Mouse (Mus musculus): ENCODE data around the gene Tgm5. TPM values are rescaled to one million over a fixed set of nuclear protein-coding genes. Genes with fewer than 3 reads are reported as not detected.
"Not testable (repeated sequence)": the region's sequence is repeated elsewhere in the genome, so short reads cannot be mapped to it uniquely, and the experiment has no call there.

The Tgm5 gene
- polyA plus RNA-seq, 1 experiment, result 1.1 TPM

DNA sequence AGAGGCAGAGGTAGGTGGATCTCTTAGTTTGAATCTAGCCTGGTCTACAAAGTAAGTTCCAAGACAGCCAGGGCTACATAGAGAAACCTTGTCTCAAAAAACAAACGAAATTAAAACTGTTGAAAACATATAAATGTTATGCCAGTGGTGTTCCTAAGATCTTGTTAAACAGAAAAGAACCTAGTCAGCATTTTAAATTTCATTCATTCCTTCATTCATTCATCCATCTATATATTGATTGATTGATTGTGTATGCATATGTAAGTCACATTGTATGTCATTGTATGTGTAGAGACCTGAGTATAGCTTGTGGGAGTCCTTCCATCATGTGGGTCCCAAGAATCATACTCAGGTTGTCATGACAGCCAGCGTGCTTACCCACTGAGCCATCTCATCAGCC, 70.1 kb downstream of the Tgm5 start:
- no peak for TF ChIP-seq POLR2A (IDR thresholded peaks at IDR 0.05; ENCODE audit: borderline replicate concordance, extremely low read depth, low read depth, low read length)
- TF ChIP-seq CTCF (IDR thresholded peaks at IDR 0.05; ENCODE audit: insufficient read depth, low read length), result no peak
- no peak overlapping the region for H3K4me3 ChIP-seq (replicated peaks; ENCODE audit: extremely low read depth, low read depth, low read length)
- DNase-seq, result no peak
- H3K4me1 ChIP-seq (ENCODE audit: control insufficient read depth, insufficient read depth, low read length), result no peaks in the 10 kb centered on the region
- WGBS, result 75% methylated on average over 2 of the region's 2 CpGs

DNA sequence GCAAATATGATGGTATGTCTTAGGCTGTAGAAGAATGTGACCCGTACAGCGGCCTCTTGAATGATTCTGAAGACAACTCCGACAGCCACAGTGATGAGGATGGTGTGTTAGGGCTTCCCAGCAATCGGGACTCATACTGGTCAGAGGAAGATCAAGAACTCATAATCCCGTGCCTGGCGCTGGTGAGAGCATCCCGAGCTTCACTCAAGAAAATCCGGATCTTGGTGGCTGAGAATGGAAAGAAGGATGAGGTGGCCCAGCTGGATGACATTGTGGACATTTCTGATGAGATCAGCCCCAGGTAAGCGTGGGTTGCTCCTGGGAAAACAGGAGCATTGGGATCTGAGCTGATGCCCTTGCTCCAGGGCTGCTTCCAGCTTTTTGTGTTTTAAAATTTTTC, 73.0 kb downstream of the Tgm5 start:
- Histone ChIP-seq H3K4me3 (replicated peaks; ENCODE audit: extremely low read depth, low read depth, low read length) (no peak overlapping the region), H3K4me1 (ENCODE audit: control insufficient read depth, insufficient read depth, low read length) (peaks cover 5% of the 10 kb centered on the region)
- no peak for DNase-seq
- TF ChIP-seq CTCF (IDR thresholded peaks at IDR 0.05; ENCODE audit: insufficient read depth, low read length), result no peak
- WGBS, result 90% methylated on average over 9 of the region's 9 CpGs

DNA sequence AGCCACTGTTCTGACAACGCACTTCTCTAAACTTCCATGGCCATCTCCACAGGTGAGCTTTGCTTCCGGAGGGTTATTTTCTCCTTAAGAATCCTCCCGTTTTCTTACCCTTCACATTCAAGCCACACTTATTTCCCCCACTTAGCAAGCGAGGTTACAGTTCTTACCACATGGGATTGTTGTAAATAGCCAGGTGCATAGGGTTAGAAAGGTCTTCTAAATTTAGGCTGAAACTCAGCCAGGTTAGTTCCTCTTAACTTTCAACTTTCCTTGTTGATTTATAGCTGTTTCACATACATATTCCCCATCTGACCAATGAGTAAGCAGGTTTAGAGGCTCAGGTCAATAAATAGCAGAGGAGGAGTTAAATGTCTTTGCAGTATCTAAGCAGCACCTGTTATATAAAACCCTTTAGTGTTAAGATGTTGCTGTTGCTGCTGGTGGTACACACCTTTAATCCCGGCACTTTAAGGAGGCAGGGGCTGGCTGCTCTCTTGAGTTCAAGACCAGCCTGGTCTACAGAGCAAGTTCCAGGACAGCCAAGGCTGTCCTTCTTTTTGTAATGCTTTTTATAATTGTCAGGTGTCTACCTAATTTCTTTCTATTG, 76.5 kb downstream of the Tgm5 start:
- DNase-seq, result no peak
- H3K4me3 ChIP-seq (replicated peaks; ENCODE audit: extremely low read depth, low read depth, low read length), result peak overlapping the region; percentile 90
- TF ChIP-seq POLR2A (IDR thresholded peaks at IDR 0.05; ENCODE audit: borderline replicate concordance, extremely low read depth, low read depth, low read length) (no peak), CTCF (IDR thresholded peaks at IDR 0.05; ENCODE audit: insufficient read depth, low read length) (no peak)
- WGBS, result 18% methylated on average over 5 of the region's 5 CpGs
- peaks cover 5% of the 10 kb centered on the region for H3K4me1 ChIP-seq (ENCODE audit: control insufficient read depth, insufficient read depth, low read length)

DNA sequence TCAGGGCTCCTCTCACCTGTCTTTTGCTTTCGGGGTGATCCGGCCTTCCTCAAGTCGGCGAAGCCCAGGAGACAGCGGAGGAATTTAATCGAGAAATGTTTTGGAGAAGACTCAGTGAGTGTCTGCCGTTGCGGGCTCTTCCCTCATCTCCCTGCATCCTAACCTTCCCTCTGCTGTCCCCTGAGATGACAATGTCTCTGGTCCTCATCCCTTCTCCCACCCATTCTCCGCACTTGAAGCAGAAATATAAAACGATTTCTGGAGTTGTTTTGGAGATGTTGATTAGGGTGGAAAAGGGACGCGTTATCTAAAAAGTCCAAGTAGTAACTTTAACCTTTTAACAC, 77.0 kb downstream of the Tgm5 start:
- TF ChIP-seq POLR2A (IDR thresholded peaks at IDR 0.05; ENCODE audit: borderline replicate concordance, extremely low read depth, low read depth, low read length), result no peak
- TF ChIP-seq CTCF (IDR thresholded peaks at IDR 0.05; ENCODE audit: insufficient read depth, low read length), result no peak
- DNase-seq, result no peak

DNA sequence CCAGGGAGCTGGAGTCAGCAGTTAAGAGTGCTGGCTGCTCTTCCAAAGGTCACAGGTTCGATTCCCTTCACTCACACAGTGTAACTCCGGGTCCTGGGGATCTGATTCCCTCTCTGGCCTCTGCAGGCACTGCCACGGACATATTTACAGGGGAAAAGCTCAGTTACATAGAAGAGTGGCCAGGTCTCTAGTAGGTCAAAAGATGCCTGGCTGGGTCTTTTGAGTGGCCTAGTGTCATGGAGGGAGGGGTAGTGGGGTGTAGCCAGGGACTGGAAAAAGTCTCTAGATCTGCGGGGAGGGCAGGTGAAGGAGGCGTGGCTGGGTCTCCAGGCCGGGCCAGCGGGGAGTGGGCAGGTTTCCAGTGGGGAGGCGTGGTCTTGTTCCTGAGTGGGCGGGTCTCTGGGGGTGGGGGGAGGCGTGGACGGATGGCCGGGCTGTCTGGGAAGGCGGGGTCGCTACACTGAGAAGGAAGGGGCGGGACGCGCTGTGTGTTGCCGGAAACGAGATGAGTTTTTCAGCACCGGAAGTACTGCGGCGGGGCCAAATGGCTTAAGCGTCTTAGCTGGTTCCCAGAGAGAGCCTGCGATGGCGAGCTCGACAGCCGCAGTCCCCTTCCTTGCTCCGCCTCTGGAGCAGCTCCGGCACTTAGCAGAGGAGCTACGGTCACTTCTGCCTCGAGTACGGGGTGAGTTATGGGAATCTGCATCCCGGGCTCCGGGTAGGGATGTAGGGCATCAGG, 77.5 kb downstream of the Tgm5 start, which contains the start of gene Ccndbp1:
Gene Ccndbp1, plus strand, starts transcription at position 479 of the 739 bp plus-strand sequence.
- Histone ChIP-seq H3K4me1 (ENCODE audit: control insufficient read depth, insufficient read depth, low read length) (peaks cover 5% of the 10 kb centered on the region), H3K4me3 (replicated peaks; ENCODE audit: extremely low read depth, low read depth, low read length) (peak within 1 kb of the TSS; percentile 90)
- peak; percentile 87 for DNase-seq
- WGBS, result 2% methylated on average over 34 of the region's 34 CpGs
- TF ChIP-seq CTCF (IDR thresholded peaks at IDR 0.05; ENCODE audit: insufficient read depth, low read length), result no peak
- peak; percentile 76 for TF ChIP-seq POLR2A (IDR thresholded peaks at IDR 0.05; ENCODE audit: borderline replicate concordance, extremely low read depth, low read depth, low read length)

More for the DNA sequence above, 77.0 kb downstream of the Tgm5 start:
- H3K4me1 ChIP-seq (ENCODE audit: control insufficient read depth, insufficient read depth, low read length), result peaks cover 5% of the 10 kb centered on the region
- 1% methylated on average over 12 of the region's 12 CpGs for WGBS
- peak overlapping the region; percentile 90 for H3K4me3 ChIP-seq (replicated peaks; ENCODE audit: extremely low read depth, low read depth, low read length)

DNA sequence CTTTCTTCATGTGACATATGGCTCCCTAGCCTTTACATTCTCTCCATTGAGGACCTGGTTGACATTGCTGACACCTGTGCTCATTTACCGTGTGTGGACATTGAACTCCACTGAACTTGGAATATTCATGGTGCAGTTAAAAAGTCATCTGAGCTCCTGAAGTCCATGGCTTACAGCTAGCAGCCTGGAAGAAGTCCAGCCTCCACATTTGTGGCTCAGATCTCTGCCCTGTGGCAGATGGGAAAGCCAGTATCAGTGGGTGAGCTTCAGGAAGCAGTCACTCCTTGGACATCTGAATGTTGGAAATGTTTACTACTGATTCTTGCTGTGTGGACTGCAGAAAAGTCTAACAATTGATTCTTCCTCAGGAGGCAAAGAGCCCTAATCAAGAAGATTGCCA, 78.7 kb downstream of the Tgm5 start:
- 88% methylated on average over 1 of the region's 1 CpGs for WGBS
- no peak for TF ChIP-seq CTCF (IDR thresholded peaks at IDR 0.05; ENCODE audit: insufficient read depth, low read length)
- no peak for TF ChIP-seq POLR2A (IDR thresholded peaks at IDR 0.05; ENCODE audit: borderline replicate concordance, extremely low read depth, low read depth, low read length)
- peaks cover 5% of the 10 kb centered on the region for H3K4me1 ChIP-seq (ENCODE audit: control insufficient read depth, insufficient read depth, low read length)
- no peak for DNase-seq
- no peak overlapping the region for H3K4me3 ChIP-seq (replicated peaks; ENCODE audit: extremely low read depth, low read depth, low read length)

DNA sequence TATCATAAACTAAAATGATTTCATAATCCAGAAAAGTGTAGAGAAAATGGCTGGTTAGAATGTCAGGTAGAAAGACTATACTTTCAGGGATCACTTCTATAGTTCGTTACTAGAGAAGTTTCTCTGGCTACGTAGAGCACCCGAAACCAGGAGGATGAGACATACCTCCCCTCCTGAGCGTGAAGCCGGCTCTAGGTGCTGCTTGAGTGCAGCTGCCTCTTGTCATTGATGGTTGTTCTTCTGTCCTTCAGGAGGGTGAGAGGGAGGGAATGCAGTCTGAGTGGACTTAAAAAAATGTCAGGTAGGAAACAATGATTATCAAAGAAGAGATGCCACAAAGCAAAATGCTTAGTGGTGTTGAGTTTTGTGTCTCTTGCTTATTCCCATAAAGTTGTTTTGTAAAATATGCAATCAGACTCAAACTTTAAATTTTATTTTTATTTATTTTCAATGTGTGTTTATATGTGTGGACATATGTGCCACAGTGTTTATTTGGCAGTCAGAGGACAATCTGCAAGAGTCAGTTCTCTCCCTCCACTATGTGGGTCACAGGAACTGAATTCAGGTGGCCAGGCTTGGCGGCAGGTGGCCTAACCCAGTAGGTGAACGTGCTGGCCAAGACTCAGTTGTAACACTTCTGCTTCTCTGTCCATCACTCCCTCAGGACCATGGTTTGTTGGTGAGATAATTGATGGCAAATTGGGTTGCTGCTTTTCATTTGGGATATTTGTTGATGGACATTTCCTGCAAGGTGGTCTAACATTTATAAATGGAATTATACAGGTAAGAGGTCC, 81.4 kb downstream of the Tgm5 start:
- 81% methylated on average over 7 of the region's 7 CpGs for WGBS
- no peak for TF ChIP-seq CTCF (IDR thresholded peaks at IDR 0.05; ENCODE audit: insufficient read depth, low read length)
- TF ChIP-seq POLR2A (IDR thresholded peaks at IDR 0.05; ENCODE audit: borderline replicate concordance, extremely low read depth, low read depth, low read length), result no peak
- DNase-seq, result no peak
- Histone ChIP-seq H3K4me3 (replicated peaks; ENCODE audit: extremely low read depth, low read depth, low read length) (no peak overlapping the region), H3K4me1 (ENCODE audit: control insufficient read depth, insufficient read depth, low read length) (peaks cover 5% of the 10 kb centered on the region)

DNA sequence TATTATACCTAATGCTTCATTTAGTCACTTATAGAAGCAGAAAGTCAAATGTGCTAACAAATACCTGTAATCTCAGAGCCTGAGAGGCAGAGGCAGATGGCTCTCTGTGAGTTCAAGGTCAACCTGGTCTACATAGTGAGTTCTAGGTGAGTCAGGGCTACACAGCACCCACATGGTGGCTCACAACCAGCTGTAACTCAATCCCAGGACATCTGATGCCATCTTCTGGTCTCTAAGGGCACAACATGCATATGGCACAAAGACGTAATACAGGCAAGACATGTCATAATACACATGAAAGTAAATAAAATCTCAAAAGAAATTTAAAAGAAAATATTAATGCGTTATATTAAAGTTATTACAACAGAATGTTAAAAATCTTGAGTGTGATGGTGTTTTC, 82.1 kb downstream of the Tgm5 start:
- DNase-seq, result no peak
- 78% methylated on average over 2 of the region's 2 CpGs for WGBS
- no peak for TF ChIP-seq POLR2A (IDR thresholded peaks at IDR 0.05; ENCODE audit: borderline replicate concordance, extremely low read depth, low read depth, low read length)
- TF ChIP-seq CTCF (IDR thresholded peaks at IDR 0.05; ENCODE audit: insufficient read depth, low read length), result 0 out of 2 replicates have a peak, but pooled peaks have one; percentile 14
- Histone ChIP-seq H3K4me1 (ENCODE audit: control insufficient read depth, insufficient read depth, low read length) (no peaks in the 10 kb centered on the region), H3K4me3 (replicated peaks; ENCODE audit: extremely low read depth, low read depth, low read length) (no peak overlapping the region)

DNA sequence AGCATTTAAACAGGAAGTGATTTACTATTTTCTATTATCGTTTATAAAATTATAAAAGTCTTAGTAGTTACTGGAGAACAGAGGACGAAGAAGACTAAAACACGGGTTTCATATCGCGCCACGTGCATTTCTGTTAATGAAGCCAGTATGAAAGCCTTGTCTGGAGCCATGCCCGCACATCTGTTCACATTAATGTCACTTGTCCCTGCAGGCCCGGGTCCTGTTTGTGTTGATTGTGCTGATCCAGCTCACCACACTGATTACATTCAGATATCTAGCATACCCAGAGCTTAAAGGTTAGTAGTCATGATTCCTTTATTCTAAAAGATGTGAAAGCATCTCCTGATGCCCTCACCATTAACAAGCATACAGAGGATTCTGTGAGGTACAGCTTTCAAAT, 86.8 kb downstream of the Tgm5 start:
- no peak for DNase-seq
- TF ChIP-seq POLR2A (IDR thresholded peaks at IDR 0.05; ENCODE audit: borderline replicate concordance, extremely low read depth, low read depth, low read length), result no peak
- TF ChIP-seq CTCF (IDR thresholded peaks at IDR 0.05; ENCODE audit: insufficient read depth, low read length), result no peak
- no peak overlapping the region for H3K4me3 ChIP-seq (replicated peaks; ENCODE audit: extremely low read depth, low read depth, low read length)
- 80% methylated on average over 8 of the region's 8 CpGs for WGBS
- no peaks in the 10 kb centered on the region for H3K4me1 ChIP-seq (ENCODE audit: control insufficient read depth, insufficient read depth, low read length)

DNA sequence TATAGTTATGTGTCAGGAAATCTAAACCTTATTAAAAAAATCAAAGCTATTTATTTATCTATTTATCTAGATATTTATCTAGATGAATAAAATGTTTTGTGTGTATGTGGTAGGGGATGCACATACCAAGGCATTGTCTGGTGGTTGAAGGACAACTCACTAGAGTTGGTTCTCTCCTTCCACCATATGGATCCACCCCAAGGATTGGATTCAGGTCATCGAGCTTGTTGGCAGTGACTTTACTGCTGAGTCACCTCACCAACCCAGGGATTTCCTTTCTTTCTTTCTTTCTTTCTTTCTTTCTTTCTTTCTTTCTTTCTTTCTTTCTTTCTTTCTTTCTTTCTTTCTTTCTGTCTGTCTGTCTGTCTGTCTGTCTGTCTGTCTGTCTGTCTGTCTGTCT, 89.0 kb downstream of the Tgm5 start:
- not testable (repeated sequence) for H3K4me3 ChIP-seq (replicated peaks; ENCODE audit: extremely low read depth, low read depth, low read length); DNase-seq; H3K4me1 ChIP-seq (ENCODE audit: control insufficient read depth, insufficient read depth, low read length)
- WGBS, result 44% methylated on average over 1 of the region's 1 CpGs

Other genes starting within 250 kb of the Tgm5 start
- gene Cdan1, start 235.7 kb downstream of the Tgm5 start, polyA plus RNA-seq (2012; rRNA removed), result 14.4 and 15.6 TPM in 2 replicates
- gene Ttbk2, start 235.2 kb downstream of the Tgm5 start, polyA plus RNA-seq (2012; rRNA removed), result 3.9 and 4.0 TPM in 2 replicates
- 47.9 and 49.1 TPM in 2 replicates for gene Ubr1, start 115.1 kb downstream of the Tgm5 start, polyA plus RNA-seq (2012; rRNA removed)
- gene Tmem62, start 108.8 kb downstream of the Tgm5 start, polyA plus RNA-seq (2012; rRNA removed), result 10.0 and 12.5 TPM in 2 replicates
- 20.9 and 28.5 TPM in 2 replicates for gene Ccndbp1, start 77.4 kb downstream of the Tgm5 start, polyA plus RNA-seq (2012; rRNA removed)
- gene Epb42, start 48.8 kb downstream of the Tgm5 start, polyA plus RNA-seq (2012; rRNA removed), result 0.06 and 0.13 TPM in 2 replicates
- not detected in 2 replicates for gene Tgm7, start 24.0 kb upstream of the Tgm5 start, polyA plus RNA-seq (2012; rRNA removed)
- 3.4 and 4.5 TPM in 2 replicates for gene Adal, start 54.6 kb upstream of the Tgm5 start, polyA plus RNA-seq (2012; rRNA removed)
- 8.7 and 9.1 TPM in 2 replicates for gene Lcmt2, start 54.8 kb upstream of the Tgm5 start, polyA plus RNA-seq (2012; rRNA removed)
- gene Tubgcp4, start 84.8 kb upstream of the Tgm5 start, polyA plus RNA-seq (2012; rRNA removed), result 18.9 and 26.5 TPM in 2 replicates
- 3.6 and 4.7 TPM in 2 replicates for gene Zscan29, start 85.3 kb upstream of the Tgm5 start, polyA plus RNA-seq (2012; rRNA removed)
- gene Trp53bp1, start 185.6 kb upstream of the Tgm5 start, polyA plus RNA-seq (2012; rRNA removed), result 15.5 and 28.1 TPM in 2 replicates
- gene Map1a, start 203.8 kb upstream of the Tgm5 start, polyA plus RNA-seq (2012; rRNA removed), result 4.6 and 4.7 TPM in 2 replicates

All from lung, adult 2 months (tissue).